Mouse (Mus musculus) gonadal fat pad, adult 2 months (tissue): ENCODE measurements at regions not wholly inside any gene's neighbourhood (a gene's known extent, or its start where the extent isn't known, plus 50 kb on each side); places are given as distances from the start of the nearest gene placed in this dataset.
A peak's percentile ranks its signal among the peaks of the same experiment; 100 is the strongest.

Experiments
- DNase-seq: peaks from one replicate; pipeline ENCODE4 v3.0.0-alpha.2; 2012; ENCODE audit warnings: low read depth

- no peak for DNase-seq
These were observed 52.3 kb upstream of the Wnt7b start for GRCm38 (mm10) chr15:85634322-85635141.

GRCm38 (mm10) chr15:85635425-85635824, 53.2 kb upstream of the Wnt7b start:
- no peak for DNase-seq

- no peak for DNase-seq
These were observed 57.3 kb upstream of the Wnt7b start for GRCm38 (mm10) chr15:85639566-85639965.

- no peak for DNase-seq
These were observed 59.1 kb upstream of the Wnt7b start for GRCm38 (mm10) chr15:85641120-85642080.

- peak; percentile 94 for DNase-seq
These were observed 63.1 kb upstream of the Wnt7b start for GRCm38 (mm10) chr15:85645396-85645795.

- no peak for DNase-seq
These were observed 63.8 kb upstream of the Wnt7b start for GRCm38 (mm10) chr15:85645971-85646638.

- DNase-seq, result no peak
These were observed 64.5 kb upstream of the Wnt7b start for GRCm38 (mm10) chr15:85646639-85647277.

GRCm38 (mm10) chr15:85647593-85647992, 65.3 kb upstream of the Wnt7b start:
- no peak for DNase-seq

GRCm38 (mm10) chr15:85650241-85650640, 68.0 kb upstream of the Wnt7b start:
- DNase-seq, result no peak

- DNase-seq, result no peak
These were observed 69.6 kb upstream of the Wnt7b start for GRCm38 (mm10) chr15:85651718-85652420.

- no peak for DNase-seq
These were observed 70.2 kb upstream of the Wnt7b start for GRCm38 (mm10) chr15:85652431-85652830.

- no peak for DNase-seq
These were observed 70.6 kb upstream of the Wnt7b start for GRCm38 (mm10) chr15:85652871-85653337.

GRCm38 (mm10) chr15:85653421-85654401, 71.4 kb upstream of the Wnt7b start:
- no peak for DNase-seq

- no peak for DNase-seq
These were observed 72.5 kb upstream of the Wnt7b start for GRCm38 (mm10) chr15:85654791-85655190.

- no peak for DNase-seq
These were observed 73.5 kb upstream of the Wnt7b start for GRCm38 (mm10) chr15:85655751-85656167.

- DNase-seq, result no peak
These were observed 74.6 kb upstream of the Wnt7b start for GRCm38 (mm10) chr15:85656852-85657251.

GRCm38 (mm10) chr15:85657441-85657989, 75.2 kb upstream of the Wnt7b start:
- DNase-seq, result no peak

- no peak for DNase-seq
These were observed 76.0 kb upstream of the Wnt7b start for GRCm38 (mm10) chr15:85658101-85658885.
